9 mouse cellular contexts compared by ENCODE assay signal in the genomic region with DNA sequence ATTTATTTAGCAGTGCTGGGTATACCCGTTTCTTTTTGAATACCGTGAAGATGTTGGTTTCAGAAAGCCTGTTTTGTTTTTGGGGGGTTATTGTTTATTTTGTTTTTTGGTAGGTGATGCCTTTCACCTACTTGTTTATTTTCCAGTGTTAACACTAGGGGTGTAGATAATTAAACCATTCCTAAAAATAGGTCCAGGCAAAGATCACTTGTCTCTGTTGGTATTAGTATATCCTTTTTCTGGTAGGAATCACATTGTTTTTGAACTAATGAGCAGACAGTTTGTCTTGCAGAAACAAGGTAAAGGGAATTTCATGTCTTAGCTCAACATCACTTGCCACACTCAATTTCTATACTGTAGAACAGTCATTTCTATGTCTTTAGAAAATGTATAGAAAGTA. TPM values are rescaled to one million over a fixed set of nuclear protein-coding genes. Genes with fewer than 3 reads are reported as not detected.
DNase-seq lines count a peak whose midpoint lies in the region; ATAC-seq and TF ChIP-seq lines count a peak whose summit lies in the region.
"Had no signal": no experiment of that assay in that cellular context is flagged by ENCODE, and none has a peak within 500 bp of the region (broad histone marks: within the 10 kb centered on the region; RNA-seq: fewer than 3 reads in every experiment).

No protein-coding gene starts in this region.

- no peak for TF ChIP-seq EP300 in heart, postnatal 0 days (IDR thresholded peaks at IDR 0.05; ENCODE audit: low read depth)

- TF ChIP-seq POLR2A in cortical plate, adult 2 months (IDR thresholded peaks at IDR 0.05; ENCODE audit: extremely low read depth, insufficient read depth, low read length), result no peak

- H3K27me3 ChIP-seq in heart, postnatal 0 days (ENCODE audit: control insufficient read depth, insufficient read depth, low read length), result no peaks in the 10 kb centered on the region
- H3K27me3 ChIP-seq in hindbrain, embryonic 12.5 days, result no peaks in the 10 kb centered on the region
- H3K27me3 ChIP-seq in midbrain, embryonic 12.5 days, result no peaks in the 10 kb centered on the region

- peak overlapping the region; percentile 83 for H3K4me2 ChIP-seq in heart, postnatal 0 days (ENCODE audit: low read depth, low read length)
- peak overlapping the region; percentile 82 for H3K4me2 ChIP-seq in hindbrain, embryonic 12.5 days (replicated peaks)
- H3K4me2 ChIP-seq in midbrain, embryonic 12.5 days (replicated peaks), result peak overlapping the region; percentile 63

- H3K4me3 ChIP-seq in heart, postnatal 0 days (ENCODE audit: low read depth, low read length), result peak overlapping the region; percentile 79
- H3K4me3 ChIP-seq in cortical plate, adult 2 months (ENCODE audit: insufficient read depth, low read length), result peak overlapping the region; percentile 49; the same call in 1 of the 2 replicates
- H3K4me3 ChIP-seq in hindbrain, embryonic 12.5 days, result peak overlapping the region; percentile 33
- peak overlapping the region; percentile 48 for H3K4me3 ChIP-seq in midbrain, embryonic 12.5 days

- H3K36me3 ChIP-seq in heart, postnatal 0 days (replicated peaks; ENCODE audit: control insufficient read depth, insufficient read depth, low read length), result no peaks in the 10 kb centered on the region
- H3K36me3 ChIP-seq in hindbrain, embryonic 12.5 days, result no peaks in the 10 kb centered on the region
- H3K36me3 ChIP-seq in midbrain, embryonic 12.5 days, result no peaks in the 10 kb centered on the region

- DNase-seq in heart, postnatal 0 days (ENCODE audit: low spot score), result no peak
- no peak for DNase-seq in heart, adult 8-10 months (ENCODE audit: low spot score)
- DNase-seq in cerebellum, postnatal 36 days, result no peak
- DNase-seq in frontal cortex, postnatal 10 days (ENCODE audit: low spot score in 2 of 2), result no peak
- no peak for DNase-seq in cerebellum, adult 9-10 months
- DNase-seq: thymus, adult 18-20 months had no signal

- TF ChIP-seq CTCF in heart, postnatal 0 days (IDR thresholded peaks at IDR 0.05; ENCODE audit: low read depth), result no peak
- no peak for TF ChIP-seq CTCF in cortical plate, adult 2 months (IDR thresholded peaks at IDR 0.05; ENCODE audit: extremely low read depth, insufficient read depth, low read length)

- WGBS in heart, postnatal 0 days, result 21% methylated on average over 2 of the region's 2 CpGs
- WGBS in hindbrain, embryonic 12.5 days, result 65% methylated on average over 2 of the region's 2 CpGs
- 80% methylated on average over 2 of the region's 2 CpGs for WGBS in midbrain, embryonic 12.5 days

- peaks cover 11% of the 10 kb centered on the region for H3K4me1 ChIP-seq in heart, postnatal 0 days (ENCODE audit: control insufficient read depth, insufficient read depth)
- H3K4me1 ChIP-seq in cortical plate, adult 2 months (ENCODE audit: control insufficient read depth, insufficient read depth, low read length), result peaks cover 2% of the 10 kb centered on the region
- peaks cover 27% of the 10 kb centered on the region for H3K4me1 ChIP-seq in hindbrain, embryonic 12.5 days
- peaks cover 19% of the 10 kb centered on the region for H3K4me1 ChIP-seq in midbrain, embryonic 12.5 days

- peak overlapping the region; percentile 30 for H3K9ac ChIP-seq in heart, postnatal 0 days (replicated peaks; ENCODE audit: low read depth, low read length)
- H3K9ac ChIP-seq in hindbrain, embryonic 12.5 days, result peak overlapping the region; percentile 47
- H3K9ac ChIP-seq in midbrain, embryonic 12.5 days (replicated peaks), result no peak overlapping the region

- ATAC-seq in heart, postnatal 0 days (ENCODE audit: insufficient read depth, low read depth), result no peak
- no peak for ATAC-seq in hindbrain, embryonic 12.5 days (ENCODE audit: low FRiP score)
- no peak for ATAC-seq in midbrain, embryonic 12.5 days (ENCODE audit: low FRiP score, low read depth)

- H3K9me3 ChIP-seq in heart, postnatal 0 days (replicated peaks; ENCODE audit: control insufficient read depth, low read length), result no peaks in the 10 kb centered on the region
- no peaks in the 10 kb centered on the region for H3K9me3 ChIP-seq in hindbrain, embryonic 12.5 days (replicated peaks)
- H3K9me3 ChIP-seq in midbrain, embryonic 12.5 days, result no peaks in the 10 kb centered on the region

- H3K27ac ChIP-seq in heart, postnatal 0 days (ENCODE audit: low read depth), result peak overlapping the region; percentile 11; the same call in 1 of the 2 replicates
- no peak overlapping the region for H3K27ac ChIP-seq in cortical plate, adult 2 months (ENCODE audit: insufficient read depth, low read length)
- no peak overlapping the region for H3K27ac ChIP-seq in hindbrain, embryonic 12.5 days
- H3K27ac ChIP-seq in midbrain, embryonic 12.5 days (replicated peaks), result no peak overlapping the region

RNA-seq across cellular contexts. Expression of a gene that starts 2.1 kb away (rescaled TPM):
- 30.2 and 39.6 TPM in 2 replicates for total RNA-seq in heart, postnatal 0 days (2014; rRNA removed; ENCODE audit: low replicate concordance)
- 6.5 and 7.2 TPM in 2 replicates for polyA plus RNA-seq in heart, postnatal 0 days (2015; fragmentation: Nextera tagmentation; extraction: Ambion mirVana)
- 100 to 1,000 TPM in 1 of 4 experiments, 10 to 100 TPM in 3; 71.7 to 102 (median 85.1) TPM for total RNA-seq in heart, adult 8-10 months (2022)
- polyA plus RNA-seq in cortical plate, adult 2 months (2012; rRNA removed), result 52.1 and 53.5 TPM in 2 replicates
- polyA plus RNA-seq in hindbrain, embryonic 12.5 days (2016; fragmentation: Nextera tagmentation; extraction: Ambion mirVana), result 16.0 and 18.6 TPM in 2 replicates
- polyA plus RNA-seq in midbrain, embryonic 12.5 days (2016; fragmentation: Nextera tagmentation; extraction: Ambion mirVana), result 14.6 and 15.5 TPM in 2 replicates
